Mouse (Mus musculus) bone marrow macrophage, adult 2 months (primary cell): ENCODE measurements around the gene Acot6.

Experiments
- CTCF ChIP-seq: IDR thresholded peaks from 2 replicates; pipeline ENCODE4 v1.5.1; 2012; ENCODE audit warnings: low read depth, mild to moderate bottlenecking, low read length, moderate library complexity
- POLR2A ChIP-seq: IDR thresholded peaks from 2 replicates; pipeline ENCODE4 v1.6.1; 2012; ENCODE audit warnings: mild to moderate bottlenecking, low read depth, low read length, borderline replicate concordance

- no peak for TF ChIP-seq POLR2A
- no peak for TF ChIP-seq CTCF
Measured at GRCm38 (mm10) chr12:84113676-84114075, 13.2 kb downstream of the Acot6 start.
